Mouse (Mus musculus) ES-E14 (cell line): Measurements from ENCODE around the gene Hivep3.

ENCODE experiments used
- CHD2 ChIP-seq: IDR thresholded peaks from 2 replicates; pipeline ENCODE4 v1.6.1; 2014; ENCODE audit warnings: mild to moderate bottlenecking, low read depth, low read length, inconsistent platforms
- HCFC1 ChIP-seq: IDR thresholded peaks from 2 replicates; pipeline ENCODE4 v1.6.1; 2012; ENCODE audit warnings: low read length, inconsistent platforms, borderline replicate concordance; ENCODE audit not compliant: insufficient read depth
- MAFK ChIP-seq: IDR thresholded peaks from 2 replicates; pipeline ENCODE4 v1.6.1; 2014; ENCODE audit warnings: mild to moderate bottlenecking, low read depth, low read length, inconsistent platforms; ENCODE audit not compliant: insufficient read depth
- ZC3H11A ChIP-seq: IDR thresholded peaks from 2 replicates; pipeline ENCODE4 v1.6.1; 2012; ENCODE audit warnings: low read depth, mild to moderate bottlenecking, inconsistent platforms, low read length, borderline replicate concordance
- ZNF384 ChIP-seq: IDR thresholded peaks from 2 replicates; pipeline ENCODE4 v1.6.1; 2012; ENCODE audit warnings: low read depth, low read length, inconsistent platforms

- TF ChIP-seq MAFK (no peak), ZC3H11A (no peak), HCFC1 (no peak), ZNF384 (no peak), CHD2 (no peak)
Measured at GRCm38 (mm10) chr4:120124656-120125055, 391.1 kb downstream of the Hivep3 start.
